Mouse (Mus musculus): ENCODE measurements at regions not wholly inside any gene's neighbourhood (a gene's known extent, or its start where the extent isn't known, plus 50 kb on each side); places are given as distances from the start of the nearest gene placed in this dataset.

- no peak for TF ChIP-seq CTCF (IDR thresholded peaks at IDR 0.05; ENCODE audit: insufficient read depth, low read length)
- TF ChIP-seq POLR2A (IDR thresholded peaks at IDR 0.05; ENCODE audit: borderline replicate concordance, extremely low read depth, low read depth, low read length) = no peak
Observed at GRCm38 (mm10) chr9:41327561-41327960, 166.1 kb upstream of the Ubash3b start.
